Mouse (Mus musculus) gastrocnemius, postnatal 36 days (tissue): ENCODE measurements at regions not wholly inside any gene's neighbourhood (a gene's known extent, or its start where the extent isn't known, plus 50 kb on each side); places are given as distances from the start of the nearest gene placed in this dataset.

ENCODE experiments used
- DNase-seq, 2 experiments: peaks; one replicate each; pipeline ENCODE4 v3.0.0; 2022
- intact Hi-C: fragments of 180-260 bp; cut with DNase I; formaldehyde crosslinking; loops from one replicate; pipeline ENCODE4 v1.15.1; 2025

GRCm38 (mm10) chr13:31393421-31394215, 162.3 kb upstream of the Foxq1 start:
- intact Hi-C loops, result no loop called here
- no peak for DNase-seq

- intact Hi-C loops, result no loop called here
- DNase-seq, result no peak
Measured at GRCm38 (mm10) chr13:31396216-31396910, 159.6 kb upstream of the Foxq1 start.

GRCm38 (mm10) chr13:31397246-31397645, 158.7 kb upstream of the Foxq1 start:
- intact Hi-C loops, result no loop called here
- no peak for DNase-seq

- DNase-seq, result no peak
- intact Hi-C loops, result no loop called here
Measured at GRCm38 (mm10) chr13:31400401-31400800, 155.5 kb upstream of the Foxq1 start.

- no peak for DNase-seq
- intact Hi-C loops, result no loop called here
Measured at GRCm38 (mm10) chr13:31405312-31405711, 150.6 kb upstream of the Foxq1 start.

- DNase-seq, result no peak
- intact Hi-C loops, result no loop called here
Measured at GRCm38 (mm10) chr13:31408439-31409122, 147.4 kb upstream of the Foxq1 start.

GRCm38 (mm10) chr13:31409123-31409513, 146.8 kb upstream of the Foxq1 start:
- DNase-seq, result no peak
- intact Hi-C loops, result no loop called here

- intact Hi-C loops, result no loop called here
- DNase-seq, result no peak
Measured at GRCm38 (mm10) chr13:31421556-31421955, 134.4 kb upstream of the Foxq1 start.

- intact Hi-C loops, result no loop called here
- no peak for DNase-seq
Measured at GRCm38 (mm10) chr13:31423599-31423998, 132.3 kb upstream of the Foxq1 start.

GRCm38 (mm10) chr13:31425825-31426500, 130.0 kb upstream of the Foxq1 start:
- intact Hi-C loops, result no loop called here

GRCm38 (mm10) chr13:31436434-31436833, 119.5 kb upstream of the Foxq1 start:
- no peak for DNase-seq
- intact Hi-C loops, result no loop called here

More at GRCm38 (mm10) chr13:31425825-31426500, 130.0 kb upstream of the Foxq1 start:
- no peak for DNase-seq

- no peak for DNase-seq
- intact Hi-C loops, result no loop called here
Measured at GRCm38 (mm10) chr13:31439761-31440627, 115.9 kb upstream of the Foxq1 start.

- no peak for DNase-seq
- intact Hi-C loops, result no loop called here
Measured at GRCm38 (mm10) chr13:31458883-31459282, 97.1 kb upstream of the Foxq1 start.

- intact Hi-C loops, result no loop called here
- DNase-seq, result no peak
Measured at GRCm38 (mm10) chr13:31465141-31465540, 90.8 kb upstream of the Foxq1 start.

- intact Hi-C loops, result no loop called here
- no peak for DNase-seq
Measured at GRCm38 (mm10) chr13:31465711-31466110, 90.2 kb upstream of the Foxq1 start.

GRCm38 (mm10) chr13:31468131-31468530, 87.8 kb upstream of the Foxq1 start:
- intact Hi-C loops, result no loop called here
- no peak for DNase-seq

- intact Hi-C loops, result no loop called here
- no peak for DNase-seq
Measured at GRCm38 (mm10) chr13:31468983-31469382, 87.0 kb upstream of the Foxq1 start.

- no peak for DNase-seq
- intact Hi-C loops, result no loop called here
Measured at GRCm38 (mm10) chr13:31472366-31472765, 83.6 kb upstream of the Foxq1 start.

GRCm38 (mm10) chr13:31472804-31473203, 83.1 kb upstream of the Foxq1 start:
- DNase-seq, result no peak
- intact Hi-C loops, result no loop called here

- intact Hi-C loops, result no loop called here
- no peak for DNase-seq
Measured at GRCm38 (mm10) chr13:31473275-31473674, 82.7 kb upstream of the Foxq1 start.
